Mouse (Mus musculus) layer of hippocampus, postnatal 14 days (tissue): ENCODE data around the gene Hesx1. TPM values are rescaled to one million over a fixed set of nuclear protein-coding genes. Genes with fewer than 3 reads are reported as not detected.

ENCODE experiments used
- DNase-seq, 2 experiments: peaks; one replicate each; pipeline ENCODE4 v3.0.0; 2021 to 2022; ENCODE audit warnings: low spot score in 2 of 2, mixed read lengths in 1 of 2
- total RNA-seq, 2 experiments: library from RNA; stranded (reverse); gene quantifications; 2 replicates each; pipeline ENCODE4 v1.2.3; 2021

The Hesx1 gene
- total RNA-seq, 2 experiments from 2014 or later: not detected

DNA sequence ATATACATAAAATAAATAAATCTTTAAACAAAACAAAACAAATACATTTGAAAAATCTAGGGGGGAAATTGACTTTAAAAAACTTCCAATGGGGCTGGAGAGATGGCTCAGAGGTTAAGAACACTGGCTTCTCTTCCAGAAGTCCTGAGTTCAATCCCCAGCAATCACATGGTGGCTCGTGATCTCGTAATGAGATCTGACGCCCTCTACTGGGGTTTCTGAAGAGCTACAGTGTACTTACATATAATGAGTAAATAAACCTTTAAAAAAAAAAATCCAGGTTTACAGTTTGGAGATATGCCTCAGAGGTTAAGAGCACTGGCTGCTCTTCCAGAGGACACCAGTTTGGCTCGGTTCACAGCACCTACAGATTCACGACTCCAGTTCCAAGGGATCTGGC, 17.3 kb downstream of the Hesx1 start:
- no peak for DNase-seq

DNA sequence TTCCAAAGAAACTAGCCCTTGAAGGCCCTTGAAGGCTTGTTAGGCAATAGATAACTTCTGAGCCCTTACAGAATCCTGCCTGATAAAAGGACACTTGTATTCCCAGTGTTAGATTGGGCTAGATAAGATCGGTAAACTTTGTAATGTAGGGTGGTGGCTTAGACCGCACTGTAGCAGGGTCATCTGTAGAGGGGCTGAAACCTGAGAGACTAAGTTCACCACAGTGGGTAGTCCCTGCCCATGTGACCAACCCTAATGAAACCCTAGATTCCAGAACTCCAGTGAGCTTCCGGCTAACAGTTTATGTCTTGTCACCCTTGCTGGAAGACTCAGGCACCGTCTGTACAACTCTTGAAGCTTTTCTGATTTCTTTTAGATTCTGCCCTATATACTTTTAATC, 19.4 kb downstream of the Hesx1 start:
- no peak for DNase-seq

DNA sequence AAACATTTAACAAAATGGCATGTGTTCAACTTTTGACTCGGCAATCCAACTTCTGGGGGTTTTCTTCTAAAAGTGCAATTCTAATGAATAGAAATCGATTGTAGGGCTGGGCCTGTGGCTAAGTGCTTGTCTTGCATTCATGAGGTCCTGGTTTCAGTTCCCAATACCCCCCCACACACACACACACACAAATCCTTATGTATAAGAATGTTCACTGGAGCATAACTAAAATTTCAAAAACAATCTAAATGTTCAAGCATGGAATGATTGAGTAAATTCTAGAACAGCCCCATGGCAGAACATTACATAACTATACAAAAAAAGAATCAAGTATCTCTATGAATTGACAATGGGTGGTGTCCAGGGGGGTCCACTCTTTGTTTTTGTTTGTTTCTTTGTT, 23.7 kb downstream of the Hesx1 start:
- DNase-seq: no peak

DNA sequence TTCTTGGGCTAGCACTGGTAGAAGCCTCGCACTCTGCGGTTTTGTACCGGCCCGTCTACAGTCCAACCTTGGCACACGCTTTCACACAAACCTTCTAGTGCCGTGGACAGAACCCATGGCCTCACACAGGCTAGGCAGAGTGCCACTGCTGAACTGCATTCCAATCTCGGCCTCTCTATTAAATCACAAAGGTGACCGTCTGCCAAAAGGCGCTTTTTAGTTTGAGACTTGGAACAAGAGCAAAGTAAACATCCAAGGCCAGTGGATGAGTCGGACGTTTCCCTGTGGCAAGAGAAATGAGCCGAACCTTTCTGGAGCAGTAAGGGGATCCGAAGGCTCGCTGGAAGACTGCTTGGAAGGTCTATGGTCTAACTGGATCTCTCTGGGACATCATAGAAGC, 25.6 kb downstream of the Hesx1 start:
- DNase-seq: no peak

DNA sequence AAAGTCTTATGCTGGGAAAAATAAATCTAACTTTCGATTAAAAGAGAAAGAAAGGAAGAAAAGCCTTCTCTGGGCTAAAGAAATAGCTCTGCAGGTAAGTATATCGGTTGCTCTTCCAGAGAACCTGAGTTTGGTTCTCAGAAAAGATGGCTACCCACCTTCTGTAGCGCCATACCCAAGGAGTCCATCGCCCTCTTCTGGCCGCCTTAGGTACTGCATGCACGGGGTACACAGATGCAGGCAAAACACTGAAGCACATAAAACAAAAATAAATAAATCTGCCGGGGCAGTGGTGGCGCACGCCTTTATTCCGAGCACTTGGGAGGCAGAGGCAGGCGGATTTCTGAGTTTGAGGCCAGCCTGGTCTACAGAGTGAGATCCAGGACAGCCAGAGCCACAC, 28.7 kb downstream of the Hesx1 start:
- DNase-seq: no peak

DNA sequence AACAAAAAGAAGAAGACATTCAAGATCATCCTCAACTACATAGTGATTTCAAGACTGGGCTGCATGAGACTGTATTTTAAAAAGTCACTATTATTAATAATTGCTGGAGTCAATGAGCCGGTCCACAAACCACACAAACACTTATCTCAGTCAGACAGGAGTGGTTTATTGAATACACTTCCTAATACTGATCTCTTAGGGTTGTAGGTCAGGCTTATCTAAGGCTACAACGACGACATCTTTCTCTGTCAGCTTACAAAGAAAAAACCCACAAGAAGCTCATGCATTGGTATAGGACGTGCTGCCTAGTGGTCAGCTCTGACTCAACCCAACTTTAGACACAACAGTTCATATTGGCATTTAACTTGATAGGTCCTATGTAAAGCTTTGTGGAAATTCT, 30.4 kb downstream of the Hesx1 start:
- DNase-seq: no peak

DNA sequence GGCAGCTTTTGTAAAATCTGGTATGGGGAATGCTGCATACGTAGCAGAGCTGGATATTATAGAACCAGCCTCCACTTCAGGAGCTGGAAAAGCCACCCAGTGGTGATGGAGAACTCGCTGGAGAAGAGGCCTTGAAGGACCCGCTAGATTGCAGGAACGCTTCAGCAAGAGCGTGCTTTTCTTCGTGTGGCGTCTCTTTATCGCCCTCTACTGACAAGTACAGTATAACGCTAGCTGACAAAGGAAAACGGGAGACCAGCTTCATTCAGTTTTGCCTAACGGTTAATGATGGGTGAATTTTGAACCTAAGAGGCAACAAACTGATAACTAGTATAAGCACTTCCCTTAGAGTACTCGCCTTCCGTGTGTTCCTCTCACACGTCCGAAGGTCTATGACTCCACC, 35.6 kb downstream of the Hesx1 start:
- DNase-seq: peak; percentile 21 to 78

DNA sequence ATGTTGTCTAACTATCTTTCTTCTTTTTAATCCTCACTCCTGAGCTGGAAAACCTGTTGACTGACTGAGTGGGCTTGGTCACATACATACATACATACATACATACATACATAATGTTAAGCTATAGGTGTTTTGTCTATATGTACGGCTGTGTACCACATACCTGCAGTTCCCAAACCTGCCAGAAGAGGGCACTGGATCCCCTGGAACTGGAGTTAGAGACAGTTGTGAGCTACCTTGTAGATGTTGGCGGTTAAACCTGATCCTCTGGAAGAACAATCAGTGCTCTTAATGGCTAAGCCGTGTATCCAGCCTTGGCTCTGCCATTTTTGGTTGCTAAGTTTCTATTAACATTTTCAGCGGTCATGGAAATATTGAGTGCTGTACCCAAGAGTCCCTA, 36.9 kb downstream of the Hesx1 start:
- peak; percentile 29 to 49 for DNase-seq

DNA sequence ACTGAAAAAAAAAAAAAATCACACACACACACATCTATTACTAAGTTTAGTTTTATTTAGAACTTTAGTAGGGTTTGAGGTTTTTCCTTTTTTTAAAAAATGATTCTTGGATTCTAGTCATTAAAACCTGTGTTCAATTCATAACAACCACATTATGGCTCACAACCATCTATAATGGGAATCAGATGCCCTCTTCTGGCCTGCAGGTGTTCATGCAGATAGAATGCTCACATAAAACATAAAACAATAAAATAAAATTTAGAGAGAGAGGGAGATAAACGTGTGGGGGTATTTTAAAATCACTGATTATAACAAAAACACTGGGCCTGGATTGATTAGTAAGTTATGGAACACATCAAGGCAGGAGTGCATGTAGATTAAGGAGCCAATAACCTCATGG, 43.3 kb downstream of the Hesx1 start:
- no peak for DNase-seq

DNA sequence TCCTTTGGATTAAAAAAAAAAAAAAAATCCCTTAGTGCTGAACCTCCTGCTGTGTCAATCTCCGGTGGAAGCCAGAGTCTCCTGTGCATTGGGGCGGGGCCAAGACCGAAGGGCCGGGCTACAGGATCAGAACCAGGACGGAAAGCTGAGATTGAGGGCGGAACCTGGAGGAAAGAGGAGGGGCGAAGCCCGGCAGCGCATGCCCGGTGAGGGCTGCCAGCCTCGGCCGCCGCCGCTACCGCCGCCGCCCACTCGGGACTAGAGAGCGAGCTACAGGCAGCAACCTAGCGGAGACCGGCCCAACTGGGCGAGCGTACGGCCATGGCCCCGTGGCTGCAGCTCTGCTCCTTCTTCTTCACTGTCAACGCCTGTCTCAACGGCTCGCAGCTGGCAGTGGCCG, 44.6 kb downstream of the Hesx1 start, which contains the start of gene Il17rd:
Gene Il17rd, plus strand, starts transcription at position 159 of the 400 bp plus-strand sequence.
- DNase-seq: peak; percentile 66 to 80

DNA sequence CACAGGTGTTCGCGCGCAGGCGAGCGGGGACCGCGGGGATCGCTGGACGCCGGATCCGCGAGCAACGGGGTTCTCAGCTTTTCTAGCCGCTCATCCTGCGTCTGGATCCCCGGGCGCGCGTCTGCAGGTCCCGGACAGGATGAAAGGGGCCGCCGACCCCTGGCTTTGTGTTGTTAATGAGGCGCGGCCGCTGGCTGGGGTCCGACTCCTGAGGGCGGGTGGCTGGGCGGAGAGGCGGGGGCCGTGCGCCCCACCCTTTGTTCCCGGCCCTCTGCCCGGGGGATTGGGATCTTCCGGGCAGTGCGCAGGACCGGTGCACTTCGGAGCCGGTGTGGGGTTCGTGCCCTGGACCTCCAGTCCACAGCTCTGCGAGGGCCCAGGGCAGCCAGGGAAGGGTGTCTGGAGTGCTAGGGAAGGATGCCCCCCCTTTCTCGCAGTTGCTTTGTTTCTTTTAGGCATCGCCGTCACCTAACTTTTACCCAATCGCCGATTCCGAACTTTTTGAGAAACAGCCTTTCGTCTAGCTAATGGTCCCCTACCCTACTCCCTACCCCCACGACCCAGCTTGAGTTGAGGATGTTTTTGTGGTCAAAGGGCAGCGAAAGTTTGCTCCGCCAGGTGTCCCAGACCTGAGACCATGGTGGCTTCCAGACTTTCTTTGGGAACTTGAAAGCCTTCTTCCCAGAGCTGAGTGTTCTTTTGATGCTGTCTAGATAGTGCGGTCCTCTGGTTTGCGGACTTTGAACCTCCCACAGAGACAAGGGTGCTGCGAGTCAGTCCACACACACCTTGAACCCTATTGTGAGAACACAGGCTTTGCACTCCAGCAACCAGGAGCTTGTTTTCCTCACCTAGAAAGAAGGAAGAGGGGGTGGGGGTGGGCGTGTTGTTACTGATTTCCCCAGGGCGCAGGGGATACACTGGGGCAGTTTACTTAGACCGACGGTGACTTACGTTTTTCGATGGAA, 45.3 kb downstream of the Hesx1 start:
- peak in 1 of 2 experiments; percentile 12 for DNase-seq

DNA sequence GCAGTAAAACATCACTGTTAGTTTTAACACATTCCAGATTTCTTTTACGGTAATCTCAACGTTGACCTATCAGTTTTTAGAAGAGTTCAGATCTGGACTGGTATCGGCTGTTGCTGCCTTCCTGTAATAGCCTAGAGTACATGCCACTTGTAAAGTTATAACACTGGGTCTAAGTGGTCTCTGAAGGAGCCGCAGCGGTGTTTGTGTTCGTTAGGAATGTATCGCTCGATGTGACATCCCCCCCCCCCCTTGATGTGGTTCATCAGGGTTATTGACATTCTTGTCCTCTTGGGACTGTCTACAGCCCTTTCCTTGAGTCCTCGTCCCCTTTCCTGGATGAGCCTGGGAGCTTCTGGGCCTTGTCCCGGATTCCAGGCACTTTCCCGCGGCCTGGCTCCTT, 46.2 kb downstream of the Hesx1 start:
- no peak for DNase-seq

DNA sequence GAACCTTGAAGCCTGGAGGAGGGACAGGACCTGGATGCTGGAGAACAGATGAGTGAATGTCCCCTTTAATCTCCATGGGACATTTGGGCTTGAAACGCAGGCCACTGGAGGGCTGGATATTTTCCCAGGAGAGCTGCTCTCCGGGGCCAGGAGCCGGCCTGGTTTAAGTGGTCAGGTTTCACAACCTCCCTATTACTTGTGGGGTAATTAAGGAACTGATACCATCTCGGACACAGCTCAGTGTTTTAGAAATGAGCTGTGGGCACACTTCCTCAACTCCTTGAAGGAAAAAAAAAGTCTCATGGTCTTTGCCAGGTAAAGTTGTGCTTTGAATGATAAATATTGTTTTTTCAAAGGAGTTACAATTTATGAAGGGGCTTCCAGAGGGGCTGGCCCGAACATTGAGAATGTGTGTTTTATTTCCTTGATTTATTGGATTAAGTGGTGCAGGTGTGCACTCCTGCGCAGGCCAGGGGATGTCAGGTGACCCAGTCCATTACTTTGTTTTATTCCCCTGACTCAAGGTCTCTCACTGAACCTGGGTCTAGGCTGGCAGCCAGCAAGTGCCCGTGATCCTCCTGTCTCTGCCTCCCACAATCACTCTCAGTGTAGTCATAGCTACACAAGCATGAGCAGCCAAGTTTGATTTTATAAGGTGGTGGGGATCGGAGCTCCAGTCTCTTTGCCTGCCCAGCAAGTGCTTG, 48.2 kb downstream of the Hesx1 start:
- DNase-seq: no peak

DNA sequence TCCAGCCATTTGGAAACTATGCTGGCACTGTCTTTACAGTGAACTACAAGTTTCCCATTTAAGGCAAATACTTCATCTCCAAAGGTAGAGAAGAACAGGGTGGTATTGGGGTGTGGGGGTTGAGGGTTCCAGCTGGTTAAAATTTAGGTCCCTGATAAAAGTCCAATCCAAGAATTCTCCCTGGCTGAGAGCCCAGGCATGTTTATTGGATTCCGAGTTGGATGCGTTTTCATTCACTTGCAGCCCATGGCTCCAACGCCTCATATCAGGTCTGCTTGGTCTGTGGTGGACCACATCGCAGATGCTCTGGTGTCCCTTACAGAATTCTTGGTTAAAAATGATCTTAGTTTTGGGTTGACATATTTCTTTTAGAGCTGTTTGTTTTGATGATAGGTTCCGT, 49.2 kb downstream of the Hesx1 start:
- no peak for DNase-seq

DNA sequence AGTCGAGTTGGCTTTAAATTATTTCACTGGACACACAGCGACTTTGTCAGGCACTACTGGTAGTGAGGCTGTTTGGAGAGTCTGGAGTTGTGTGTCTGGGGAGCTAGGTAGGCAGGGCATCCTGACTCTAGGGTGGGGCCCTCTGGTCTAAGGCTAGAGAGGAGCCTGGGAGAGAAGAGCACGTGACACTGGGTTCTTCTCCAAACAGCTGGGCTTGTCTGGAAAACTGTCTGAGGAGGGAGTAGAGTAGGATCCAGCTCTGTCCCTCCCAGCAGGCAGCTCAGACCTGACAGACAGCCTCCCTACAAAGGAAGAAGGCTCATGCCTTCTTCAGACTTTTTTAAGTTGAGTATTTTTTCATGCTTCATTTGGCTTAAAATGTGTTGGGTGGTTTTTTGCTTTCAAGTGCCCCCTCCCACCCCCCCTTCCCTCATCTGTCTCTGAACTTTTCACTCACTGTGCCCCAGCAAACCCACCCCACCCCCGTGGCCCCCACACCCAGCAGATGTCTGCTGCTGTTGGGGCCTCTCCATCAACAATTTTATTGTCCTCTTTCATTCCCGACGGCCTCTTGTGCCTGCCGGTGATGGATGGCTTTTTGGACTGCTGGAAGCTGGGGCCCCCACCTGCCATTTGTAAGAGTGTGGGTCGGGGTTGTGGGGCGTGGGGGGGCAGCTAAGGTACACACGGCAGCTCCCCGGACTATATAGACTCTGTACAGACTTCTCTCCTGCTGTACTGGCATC, 50.2 kb downstream of the Hesx1 start:
- DNase-seq: no peak

DNA sequence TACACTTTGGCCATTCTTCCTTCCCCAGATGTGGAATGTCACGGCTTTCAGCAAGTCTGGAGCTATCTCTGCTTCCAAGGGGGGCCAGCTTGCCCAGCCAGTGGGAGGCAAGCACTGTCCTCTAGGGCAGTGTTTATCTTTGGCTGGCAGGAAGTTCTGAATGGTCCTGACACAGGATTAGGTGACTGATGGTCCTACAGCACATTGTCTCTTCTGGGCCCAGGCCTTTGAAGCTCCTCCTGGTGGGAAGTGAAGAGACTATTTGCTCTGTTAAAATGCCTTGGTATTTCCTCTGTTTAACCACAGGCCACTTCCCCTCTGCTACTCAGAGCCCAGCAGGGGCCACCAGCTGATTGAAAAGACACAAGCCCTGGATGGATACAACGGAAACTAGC, 50.7 kb downstream of the Hesx1 start:
- DNase-seq: no peak

DNA sequence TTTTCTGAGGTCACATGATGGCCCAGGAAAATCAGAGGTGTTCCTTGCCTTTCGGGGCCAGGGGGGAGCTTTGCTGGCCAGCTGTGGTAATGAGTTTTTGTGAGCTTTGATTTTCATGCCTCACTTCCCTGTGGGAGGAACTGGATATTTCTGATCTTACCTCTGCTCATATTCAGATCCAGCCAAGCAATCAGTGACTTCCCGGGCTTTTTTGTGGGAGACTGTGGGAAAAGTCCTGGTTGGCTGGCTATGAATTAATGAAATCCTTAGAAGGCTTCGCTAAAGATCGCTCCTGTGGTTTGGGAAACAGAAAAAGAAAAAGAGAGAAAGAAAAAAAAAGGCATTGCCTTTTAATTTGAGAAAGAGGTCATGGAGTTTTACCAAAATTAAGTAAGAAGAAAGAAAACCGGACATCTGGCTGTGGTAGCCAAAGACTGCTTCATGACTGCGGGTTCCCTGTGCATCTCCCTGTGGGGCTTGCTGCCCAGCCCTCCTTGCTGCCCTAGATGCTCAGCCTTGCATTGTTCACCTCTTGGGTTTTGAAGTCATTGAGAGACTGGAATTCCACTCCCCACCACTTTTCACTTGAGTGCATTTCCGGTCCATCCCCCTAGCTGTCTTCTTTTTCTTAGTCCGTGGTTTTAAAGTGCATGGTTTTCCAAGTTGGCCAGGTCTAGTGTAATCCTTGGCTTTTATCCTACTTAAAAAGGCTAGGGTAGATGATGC, 54.2 kb downstream of the Hesx1 start:
- DNase-seq: no peak

DNA sequence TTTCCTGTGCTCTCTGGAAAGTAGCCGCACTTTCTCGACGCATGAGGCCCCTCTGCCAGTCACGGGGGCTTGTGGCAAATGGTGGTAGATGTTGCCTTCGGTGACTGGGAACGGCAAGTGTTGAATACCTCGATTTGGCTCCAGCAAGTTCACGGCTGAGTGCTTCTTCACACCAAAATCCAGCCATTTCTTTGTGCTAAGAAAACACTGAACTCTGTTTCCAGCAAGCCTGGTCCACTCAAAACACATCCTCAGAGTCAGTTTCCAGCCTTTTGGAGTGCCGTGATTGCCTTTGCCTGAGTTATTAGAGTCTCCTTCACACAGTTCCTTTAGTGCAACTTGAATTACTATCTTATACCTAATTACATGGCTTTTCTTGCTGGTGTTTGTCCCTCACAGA, 55.8 kb downstream of the Hesx1 start:
- DNase-seq: peak in 1 of 2 experiments; percentile 8

DNA sequence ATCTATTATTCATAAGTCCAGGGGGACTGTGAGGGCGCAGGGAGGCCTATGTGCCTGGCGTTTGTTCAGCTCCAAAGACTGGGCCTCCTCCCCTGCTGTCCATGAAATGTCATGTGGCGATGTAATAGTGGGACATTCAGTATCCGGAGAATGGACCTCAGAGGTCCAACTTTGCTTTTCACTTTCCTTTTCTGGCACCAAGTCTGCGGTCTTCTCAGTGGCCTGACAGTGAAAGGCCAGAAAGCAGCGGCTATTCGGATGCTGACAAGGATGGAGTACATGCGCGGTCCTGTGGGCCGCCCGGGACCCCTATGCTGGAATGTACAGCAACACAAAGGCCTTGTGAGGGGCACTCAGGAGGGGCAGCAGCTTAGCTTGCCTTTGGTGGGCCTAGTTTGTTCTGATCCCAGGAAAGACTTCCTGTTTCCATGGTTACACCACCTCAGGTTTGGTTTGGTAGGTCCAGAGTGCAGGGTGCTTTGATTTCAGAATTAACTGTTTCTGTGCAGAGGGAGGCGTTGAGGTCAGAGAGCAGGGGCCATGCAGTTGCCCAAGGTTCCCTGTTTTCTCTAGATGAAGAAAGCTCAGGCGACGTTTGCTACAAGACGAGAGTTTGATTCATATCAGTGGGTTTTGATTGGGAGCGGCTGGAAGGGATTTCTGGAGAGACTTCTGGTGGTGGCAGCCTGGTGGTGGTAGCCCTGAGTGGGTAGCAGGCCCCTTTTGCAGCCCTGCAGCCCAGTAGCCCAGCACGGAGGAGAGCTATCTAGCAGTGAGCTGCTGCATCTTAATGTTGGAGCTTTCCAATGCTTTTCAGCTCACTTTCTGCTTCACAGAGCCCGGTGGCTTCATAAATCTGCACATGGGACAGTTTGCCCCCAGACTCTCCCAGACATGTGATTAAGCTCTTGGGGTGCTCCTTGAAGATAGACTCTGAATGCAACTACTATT, 56.6 kb downstream of the Hesx1 start:
- no peak for DNase-seq

DNA sequence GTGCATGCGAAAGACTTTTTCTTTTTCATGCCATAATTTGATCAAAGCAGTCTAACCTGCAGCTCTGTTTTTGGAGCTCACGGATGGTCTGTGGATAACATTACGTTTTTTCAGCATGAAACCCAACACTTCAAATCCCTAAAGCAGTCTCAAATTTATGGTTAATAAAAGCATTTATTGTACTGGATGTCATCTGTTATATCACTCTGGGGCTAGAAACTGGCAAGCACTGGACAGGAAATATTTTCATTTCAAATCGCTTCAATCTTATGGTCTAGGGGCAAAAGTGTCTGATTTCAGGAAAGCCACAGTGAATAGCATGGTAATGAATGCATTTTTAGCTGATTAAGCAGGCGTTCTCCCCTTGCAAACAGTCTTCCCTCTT, 57.3 kb downstream of the Hesx1 start:
- DNase-seq: no peak
